Mouse (Mus musculus) midbrain, postnatal 0 days (tissue): Measurements from ENCODE around the gene Btbd16. TPM values are rescaled to one million over a fixed set of nuclear protein-coding genes. Genes with fewer than 3 reads are reported as not detected.

Experiments used
- ATAC-seq: fragments of 200-750 bp; cut with Nextera tagmentation; 2 replicates; pipeline ENCODE4 v1.8.0; 2017; ENCODE audit warnings: moderate number of reproducible peaks, mild to moderate bottlenecking, moderate TSS enrichment, moderate library complexity; ENCODE audit not compliant: low FRiP score
- DNase-seq: peaks from one replicate; pipeline ENCODE4 v3.0.0-alpha.2; 2015; ENCODE audit warnings: low spot score
- H3K27ac ChIP-seq: fragments of 300-500 bp; sonication (generic); 2 replicates; pipeline ENCODE4 v1.5.1; 2014; ENCODE audit warnings: low read depth, mild to moderate bottlenecking, low read length, mixed read lengths
- H3K27me3 ChIP-seq: fragments of 300-500 bp; sonication (generic); 2 replicates; pipeline ENCODE4 v1.6.1; 2014; ENCODE audit warnings: low read length, control low read depth, mixed read lengths; ENCODE audit not compliant: insufficient read depth
- H3K36me3 ChIP-seq: fragments of 300-500 bp; sonication (generic); 2 replicates; pipeline ENCODE4 v1.6.1; 2014; ENCODE audit warnings: low read length, control low read depth, mixed read lengths; ENCODE audit not compliant: insufficient read depth
- H3K4me1 ChIP-seq: fragments of 300-500 bp; sonication (generic); 2 replicates; pipeline ENCODE4 v1.6.1; 2014; ENCODE audit warnings: mild to moderate bottlenecking, control low read depth, antibody characterized with exemption, low read length, mixed read lengths; ENCODE audit not compliant: insufficient read depth
- H3K4me2 ChIP-seq: fragments of 300-500 bp; sonication (generic); 2 replicates; pipeline ENCODE4 v1.6.1; 2014; ENCODE audit warnings: low read depth, mild to moderate bottlenecking, low read length, mixed read lengths; ENCODE audit not compliant: poor library complexity, severe bottlenecking
- H3K4me3 ChIP-seq: fragments of 300-500 bp; sonication (generic); 2 replicates; pipeline ENCODE4 v1.5.1; 2014; ENCODE audit warnings: low read depth, mild to moderate bottlenecking, low read length, moderate library complexity
- H3K9ac ChIP-seq: fragments of 300-500 bp; sonication (generic); replicated peaks from 2 replicates; pipeline ENCODE4 v1.6.1; 2014; ENCODE audit warnings: mild to moderate bottlenecking, low read length, moderate library complexity, mixed read lengths; ENCODE audit not compliant: poor library complexity, severe bottlenecking
- H3K9me3 ChIP-seq: fragments of 300-500 bp; sonication (generic); 2 replicates; pipeline ENCODE4 v1.6.1; 2016; ENCODE audit warnings: low read length, control low read depth
- CTCF ChIP-seq: IDR thresholded peaks from 2 replicates; pipeline ENCODE4 v1.5.1; 2016; ENCODE audit warnings: antibody characterized with exemption, mild to moderate bottlenecking
- WGBS: fragments of 180-500 bp; shearing (Covaris S2); extraction: QIAGEN DNeasy Blood & Tissue Kit; methylation state at CpG from one replicate; pipeline ENCODE4 v1.1.7; 2014; 5-methylcytosine and 5-hydroxymethylcytosine counted together
- polyA plus RNA-seq: library from polyadenylated mRNA; unstranded; fragments of >200 nt; fragmentation: Nextera tagmentation; extraction: Ambion mirVana; gene quantifications from 2 replicates; pipeline ENCODE4 v1.2.1, GENCODE M21; 2015
- total RNA-seq: library from RNA; depleted of rRNA; stranded (reverse); fragments of >200 nt; gene quantifications from 2 replicates; pipeline ENCODE4 v1.2.3, GENCODE M21; 2014

The Btbd16 gene
- total and polyA plus RNA-seq, 2 experiments from 2014 or later: 0.32 TPM; not detected in 1

DNA sequence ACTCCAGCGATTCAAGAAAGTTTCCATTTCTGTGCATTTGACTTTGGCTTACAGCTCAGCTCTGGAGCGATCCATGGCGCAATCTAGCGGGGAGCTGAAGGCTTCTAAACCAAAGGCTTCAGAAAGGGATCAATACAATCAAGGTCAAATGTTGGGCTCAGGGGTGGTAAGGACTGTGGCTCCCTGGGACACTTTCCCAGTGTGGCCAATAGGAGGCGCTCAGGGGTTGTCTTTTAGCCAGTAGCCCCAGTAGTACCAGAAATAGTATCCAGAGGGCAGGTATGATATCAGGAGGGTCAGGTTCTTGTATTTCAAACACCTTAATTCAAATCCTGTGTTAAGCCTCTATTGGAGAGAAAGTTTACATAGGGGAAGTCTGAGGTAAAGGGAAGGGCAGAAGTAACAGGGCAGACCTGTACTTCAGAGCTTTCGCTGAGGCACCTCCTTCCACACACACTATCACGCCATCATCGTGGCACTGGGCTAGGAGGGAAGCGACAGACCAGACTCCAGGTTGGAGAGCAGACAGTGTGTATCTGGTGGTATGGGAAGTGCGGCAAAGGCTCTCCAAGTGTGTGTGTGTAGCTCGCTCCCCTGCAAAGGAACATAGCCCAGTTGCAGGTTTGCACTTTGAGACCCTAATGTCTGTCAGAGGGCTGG lies 568 bp upstream of the Btbd16 start:
- DNase-seq (no peak), ATAC-seq (no peak)
- Histone ChIP-seq H3K9me3 (no peaks in the 10 kb centered on the region), H3K4me3 (no peak overlapping the region), H3K4me1 (no peaks in the 10 kb centered on the region), H3K36me3 (no peaks in the 10 kb centered on the region), H3K9ac (no peak overlapping the region), H3K4me2 (no peak overlapping the region), H3K27me3 (no peaks in the 10 kb centered on the region), H3K27ac (no peak overlapping the region)
- peak; percentile 60 for TF ChIP-seq CTCF
- 67% methylated on average over 11 of the region's 11 CpGs for WGBS

DNA sequence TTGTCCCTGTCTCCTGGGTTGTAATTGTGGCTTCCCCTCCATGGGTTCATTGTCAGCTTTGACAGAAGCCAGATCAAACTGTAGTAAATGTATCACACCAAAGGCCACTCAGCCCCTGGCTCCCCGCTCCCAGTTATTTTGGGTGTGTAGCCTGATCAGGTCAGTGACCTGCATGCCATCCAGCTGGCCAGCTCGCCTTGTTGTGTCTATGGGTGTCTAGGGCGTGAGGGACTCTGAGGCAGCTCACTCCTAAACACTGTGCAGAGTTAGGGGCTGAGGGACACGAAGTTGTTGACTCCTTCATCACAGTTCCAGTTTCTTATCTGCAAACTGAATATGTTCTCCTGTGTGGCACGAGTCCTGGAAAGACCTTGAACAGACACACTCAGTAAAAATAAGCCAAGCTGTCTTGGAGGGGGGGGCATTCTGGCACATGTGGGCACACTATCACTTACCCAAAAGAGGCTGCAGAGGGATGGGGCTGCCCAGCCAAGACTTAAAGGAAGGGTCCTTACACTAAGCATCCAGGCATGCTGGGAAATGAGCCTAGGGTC lies 7.1 kb downstream of the Btbd16 start:
- ATAC-seq: no peak
- no peak overlapping the region for H3K9ac ChIP-seq
- 76% methylated on average over 5 of the region's 5 CpGs for WGBS
- H3K4me2 ChIP-seq: no peak overlapping the region
- no peaks in the 10 kb centered on the region for H3K9me3 ChIP-seq
- TF ChIP-seq CTCF: no peak
- no peaks in the 10 kb centered on the region for H3K36me3 ChIP-seq
- H3K4me1 ChIP-seq: no peaks in the 10 kb centered on the region
- no peak overlapping the region for H3K27ac ChIP-seq
- H3K27me3 ChIP-seq: no peaks in the 10 kb centered on the region
- no peak overlapping the region for H3K4me3 ChIP-seq
- DNase-seq: no peak

DNA sequence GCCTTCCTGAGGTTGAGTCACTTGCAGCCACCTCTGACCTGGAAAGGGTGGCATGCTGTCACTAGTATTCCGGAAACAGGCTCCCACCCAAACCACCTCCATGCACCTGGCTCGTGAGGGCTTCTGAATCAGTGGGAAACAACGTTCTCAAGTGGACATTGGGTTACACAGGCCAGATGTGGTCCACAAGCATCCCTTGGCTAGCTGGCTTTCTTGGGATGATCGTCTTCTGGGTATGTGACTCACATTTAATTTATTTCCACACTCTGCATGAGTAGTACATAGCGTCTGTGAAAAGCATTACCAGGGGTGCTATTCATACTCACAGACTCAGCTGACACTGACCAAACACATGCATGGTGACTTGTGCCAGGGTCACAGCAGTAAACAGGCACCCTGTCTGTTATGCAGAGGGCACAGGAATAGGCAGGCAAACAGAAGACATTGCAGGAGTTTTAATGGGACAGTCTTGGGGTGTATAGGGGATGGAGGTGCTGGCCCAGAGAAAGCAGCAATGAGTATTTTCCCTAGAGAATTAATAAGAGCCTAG lies 8.7 kb downstream of the Btbd16 start:
- WGBS: 88% methylated on average over 5 of the region's 5 CpGs
- no peak overlapping the region for H3K9ac ChIP-seq
- no peak for TF ChIP-seq CTCF
- no peak overlapping the region for H3K27ac ChIP-seq
- no peak overlapping the region for H3K4me2 ChIP-seq
- H3K4me3 ChIP-seq: no peak overlapping the region
- DNase-seq (no peak), ATAC-seq (no peak)
- H3K36me3 ChIP-seq: no peaks in the 10 kb centered on the region
- H3K9me3 ChIP-seq: no peaks in the 10 kb centered on the region
- no peaks in the 10 kb centered on the region for H3K4me1 ChIP-seq
- H3K27me3 ChIP-seq: no peaks in the 10 kb centered on the region

DNA sequence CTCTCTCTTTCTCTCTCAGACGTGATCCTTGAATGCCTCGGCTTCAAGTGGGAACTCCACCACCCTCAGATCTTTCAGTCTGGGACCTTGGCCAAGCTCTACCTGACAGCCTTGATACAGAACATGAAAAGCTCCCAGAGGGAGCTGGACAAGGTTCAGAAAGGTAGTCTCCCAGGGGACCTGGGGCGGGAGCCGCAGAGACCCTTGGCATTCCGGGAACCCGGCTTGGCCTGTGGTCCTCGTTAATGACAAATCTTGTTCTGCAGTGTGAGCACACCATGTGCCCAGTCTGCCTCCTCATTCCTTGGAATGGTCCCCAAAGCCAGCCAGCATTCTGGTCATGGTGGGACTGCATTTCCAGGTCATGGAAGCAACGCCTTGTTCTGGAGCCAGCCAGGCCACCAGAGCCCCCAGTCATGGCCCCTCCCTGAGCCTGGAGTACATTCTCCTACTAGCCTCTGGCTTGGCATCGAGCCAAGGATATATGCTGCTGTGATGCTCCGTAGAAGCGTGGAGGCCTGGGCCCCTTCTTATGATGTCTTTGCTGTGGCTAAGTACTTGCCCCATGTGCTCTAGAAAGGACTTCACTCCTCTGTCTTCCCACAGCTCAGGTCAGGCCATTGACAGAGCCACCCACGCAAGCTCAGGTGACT lies 12.2 kb downstream of the Btbd16 start:
- H3K9ac ChIP-seq: no peak overlapping the region
- ATAC-seq (no peak), DNase-seq (no peak)
- no peak overlapping the region for H3K27ac ChIP-seq
- H3K36me3 ChIP-seq: no peaks in the 10 kb centered on the region
- no peaks in the 10 kb centered on the region for H3K9me3 ChIP-seq
- H3K4me3 ChIP-seq: no peak overlapping the region
- no peaks in the 10 kb centered on the region for H3K4me1 ChIP-seq
- H3K4me2 ChIP-seq: no peak overlapping the region
- H3K27me3 ChIP-seq: no peaks in the 10 kb centered on the region
- 77% methylated on average over 12 of the region's 12 CpGs for WGBS
- no peak for TF ChIP-seq CTCF

DNA sequence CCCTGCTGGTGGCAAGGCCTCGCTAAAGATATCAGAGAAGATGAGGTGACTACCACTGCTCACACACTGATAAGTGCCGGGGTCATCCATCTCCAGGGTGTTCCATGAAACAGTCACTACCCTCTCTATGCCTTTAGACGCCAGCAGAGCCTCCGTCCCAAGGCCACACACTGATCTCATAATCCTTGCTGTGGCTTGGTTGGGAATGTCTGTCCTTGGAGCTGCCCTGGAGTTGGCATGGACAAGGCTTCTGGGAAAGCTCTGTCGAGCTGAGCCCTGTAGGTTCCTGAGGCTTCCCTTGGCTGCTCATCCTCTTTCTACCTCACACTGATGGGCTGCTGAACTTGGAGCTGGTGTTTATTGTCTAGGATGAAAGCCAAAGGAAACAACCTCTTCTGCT lies 12.8 kb downstream of the Btbd16 start:
- DNase-seq: no peak
- H3K27me3 ChIP-seq: no peaks in the 10 kb centered on the region
- H3K4me2 ChIP-seq: no peak overlapping the region
- H3K4me3 ChIP-seq: no peak overlapping the region
- 74% methylated on average over 5 of the region's 5 CpGs for WGBS
- no peaks in the 10 kb centered on the region for H3K36me3 ChIP-seq
- no peak overlapping the region for H3K27ac ChIP-seq
- no peak for TF ChIP-seq CTCF
- no peak for ATAC-seq
- no peaks in the 10 kb centered on the region for H3K4me1 ChIP-seq
- no peak overlapping the region for H3K9ac ChIP-seq
- H3K9me3 ChIP-seq: no peaks in the 10 kb centered on the region

DNA sequence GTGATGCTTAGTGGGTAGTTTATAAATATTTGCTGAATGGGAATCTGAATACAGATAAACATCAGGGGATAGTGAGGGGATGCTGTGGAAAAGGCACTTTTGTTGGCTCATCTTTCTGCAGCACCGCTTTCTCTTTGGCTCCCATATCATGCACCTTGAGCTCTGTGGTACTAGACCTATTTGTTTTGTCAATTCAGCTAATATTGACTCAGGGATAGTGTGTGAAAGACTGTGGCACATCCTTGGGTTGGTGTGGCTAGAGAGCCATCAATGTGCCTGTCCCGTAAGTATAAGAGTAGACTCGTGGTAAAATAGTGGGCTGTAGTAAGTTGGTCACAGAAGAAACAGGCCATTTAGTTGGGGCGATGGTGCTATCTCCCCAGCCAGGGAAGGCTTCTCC lies 13.7 kb downstream of the Btbd16 start:
- H3K4me2 ChIP-seq: no peak overlapping the region
- H3K36me3 ChIP-seq: no peaks in the 10 kb centered on the region
- H3K27me3 ChIP-seq: no peaks in the 10 kb centered on the region
- WGBS: 94% methylated on average over 4 of the region's 4 CpGs
- H3K9ac ChIP-seq: no peak overlapping the region
- TF ChIP-seq CTCF: no peak
- ATAC-seq (no peak), DNase-seq (no peak)
- no peak overlapping the region for H3K4me3 ChIP-seq
- H3K4me1 ChIP-seq: no peaks in the 10 kb centered on the region
- no peak overlapping the region for H3K27ac ChIP-seq
- H3K9me3 ChIP-seq: no peaks in the 10 kb centered on the region
